ENCODE assay signal across 12 mouse cellular contexts in genomic region chr15:86234517-86235441, GRCm38 (mm10). TPM values are rescaled to one million over a fixed set of nuclear protein-coding genes. Genes with fewer than 3 reads are reported as not detected.
DNase-seq lines count a peak whose midpoint lies in the region; ATAC-seq and TF ChIP-seq lines count a peak whose summit lies in the region.
"Had no signal": no experiment of that assay in that cellular context is flagged by ENCODE, and none has a peak within 500 bp of the region (broad histone marks: within the 10 kb centered on the region; RNA-seq: fewer than 3 reads in every experiment).

No protein-coding gene starts in this region.

- no peak for ATAC-seq in midbrain, postnatal 0 days (ENCODE audit: low FRiP score)
- ATAC-seq in midbrain, embryonic 15.5 days (replicated peaks): no peak
- ATAC-seq in CD4-positive, CD25-positive, alpha-beta regulatory T cell, adult 4 months: no peak
- ATAC-seq: forebrain, embryonic 13.5 days had no signal

- H3K4me2 ChIP-seq in midbrain, postnatal 0 days (ENCODE audit: low read depth, low read length, poor library complexity, severe bottlenecking): no peak overlapping the region
- no peak overlapping the region for H3K4me2 ChIP-seq in midbrain, embryonic 15.5 days
- H3K4me2 ChIP-seq: forebrain, embryonic 13.5 days; neural tube, embryonic 13.5 days had no signal

- no peaks in the 10 kb centered on the region for H3K9me3 ChIP-seq in midbrain, postnatal 0 days (ENCODE audit: low read length)
- H3K9me3 ChIP-seq in midbrain, embryonic 15.5 days: no peaks in the 10 kb centered on the region
- H3K9me3 ChIP-seq: forebrain, embryonic 13.5 days; neural tube, embryonic 13.5 days had no signal

- H3K4me1 ChIP-seq in midbrain, postnatal 0 days (ENCODE audit: insufficient read depth, low read length): no peaks in the 10 kb centered on the region
- peaks cover 11% of the 10 kb centered on the region for H3K4me1 ChIP-seq in midbrain, embryonic 15.5 days
- peaks cover 5% of the 10 kb centered on the region; the same call in 1 of the 2 replicates for H3K4me1 ChIP-seq in kidney, adult 2 months (ENCODE audit: control insufficient read depth, insufficient read depth, low read length)

- intact Hi-C loops in heart, postnatal 10 days (cut with DNase I): no loop called here

- TF ChIP-seq CTCF in midbrain, postnatal 0 days (IDR thresholded peaks at IDR 0.05): no peak
- TF ChIP-seq CTCF in kidney, adult 2 months (conservative IDR thresholded peaks at IDR 0.05; ENCODE audit: insufficient read depth, insufficient read length, low read depth, low read length): no peak

- 86% methylated on average over 22 of the region's 22 CpGs for WGBS in midbrain, postnatal 0 days
- 88% methylated on average over 22 of the region's 22 CpGs for WGBS in midbrain, embryonic 15.5 days
- WGBS in kidney, adult 2 months: 86% methylated on average over 22 of the region's 22 CpGs

- no peak for TF ChIP-seq POLR2A in kidney, adult 2 months (IDR thresholded peaks at IDR 0.05; ENCODE audit: low read depth, low read length)

- no peaks in the 10 kb centered on the region for H3K27me3 ChIP-seq in midbrain, postnatal 0 days (ENCODE audit: insufficient read depth, low read length)
- no peaks in the 10 kb centered on the region for H3K27me3 ChIP-seq in midbrain, embryonic 15.5 days (replicated peaks)
- H3K27me3 ChIP-seq in kidney, adult 2 months (replicated peaks; ENCODE audit: control insufficient read depth, insufficient read depth, low read length): no peaks in the 10 kb centered on the region
- H3K27me3 ChIP-seq: forebrain, embryonic 13.5 days; neural tube, embryonic 13.5 days had no signal

- no peak overlapping the region for H3K27ac ChIP-seq in midbrain, postnatal 0 days (ENCODE audit: low read depth, low read length)
- H3K27ac ChIP-seq in midbrain, embryonic 15.5 days: no peak overlapping the region
- no peak overlapping the region for H3K27ac ChIP-seq in kidney, adult 2 months (ENCODE audit: insufficient read depth, low read depth, low read length)
- H3K27ac ChIP-seq: forebrain, embryonic 13.5 days; neural tube, embryonic 13.5 days had no signal

- no peak overlapping the region for H3K9ac ChIP-seq in midbrain, postnatal 0 days (replicated peaks; ENCODE audit: low read length, poor library complexity, severe bottlenecking)
- no peak overlapping the region for H3K9ac ChIP-seq in midbrain, embryonic 15.5 days
- H3K9ac ChIP-seq: forebrain, embryonic 13.5 days; neural tube, embryonic 13.5 days had no signal

- peak; percentile 75 to 78 for DNase-seq in frontal cortex, adult 2 months (ENCODE audit: extremely low spot score in 1 of 2, low spot score in 1 of 2)
- DNase-seq in frontal cortex, postnatal 14 days (ENCODE audit: low spot score in 2 of 2): no peak
- DNase-seq in midbrain, postnatal 0 days (ENCODE audit: low spot score): peak; percentile 28
- peak; percentile 60 to 65 for DNase-seq in heart, postnatal 10 days
- peak; percentile 60 for DNase-seq in thymus, postnatal 14 days
- DNase-seq in kidney, adult 2 months: no peak
- DNase-seq: B cell, adult 2 months; lung, postnatal 10 days had no signal

- peaks cover 18% of the 10 kb centered on the region; the same call in 1 of the 2 replicates for H3K36me3 ChIP-seq in midbrain, postnatal 0 days (ENCODE audit: insufficient read depth, low read length)
- no peaks in the 10 kb centered on the region for H3K36me3 ChIP-seq in midbrain, embryonic 15.5 days (replicated peaks)
- H3K36me3 ChIP-seq in kidney, adult 2 months (ENCODE audit: control insufficient read depth, insufficient read depth, low read length): no peaks in the 10 kb centered on the region

- no peak overlapping the region for H3K4me3 ChIP-seq in midbrain, postnatal 0 days (ENCODE audit: low read depth, low read length)
- H3K4me3 ChIP-seq in midbrain, embryonic 15.5 days: no peak overlapping the region
- H3K4me3 ChIP-seq in kidney, adult 2 months (ENCODE audit: insufficient read depth, low read depth, low read length): no peak overlapping the region
- H3K4me3 ChIP-seq: forebrain, embryonic 13.5 days; neural tube, embryonic 13.5 days had no signal

RNA-seq across cellular contexts. Expression of gene Tbc1d22a, which starts 20.5 kb away (rescaled TPM):
- 28.3 and 29.4 TPM in 2 replicates for polyA plus RNA-seq in frontal cortex, adult 2 months (2012; rRNA removed)
- 19.7 and 19.8 TPM in 2 replicates for total RNA-seq in midbrain, postnatal 0 days (2014; rRNA removed)
- 13.6 and 13.9 TPM in 2 replicates for polyA plus RNA-seq in midbrain, postnatal 0 days (2015; fragmentation: Nextera tagmentation; extraction: Ambion mirVana)
- polyA plus RNA-seq in midbrain, embryonic 15.5 days (2015; fragmentation: Nextera tagmentation; extraction: Ambion mirVana): 14.3 and 15.1 TPM in 2 replicates
- total RNA-seq in heart, postnatal 10 days (2021): 10 to 100 TPM; 19.0 to 23.1 TPM
- polyA plus RNA-seq in CD4-positive, CD25-positive, alpha-beta regulatory T cell, adult 4 months (2017; shearing (Covaris generic)): 10 to 100 TPM in 1 of 2 experiments, 1 to 10 TPM in 1; 8.4 to 16.2 TPM
- polyA plus RNA-seq in kidney, adult 2 months (2012; rRNA removed): 31.7 and 34.5 TPM in 2 replicates

RNA-seq across cellular contexts. Expression of gene Cerk, which starts 48.8 kb away (rescaled TPM):
- polyA plus RNA-seq in frontal cortex, adult 2 months (2012; rRNA removed): 50.2 TPM in 2 replicates
- total RNA-seq in midbrain, postnatal 0 days (2014; rRNA removed): 35.8 and 37.0 TPM in 2 replicates
- 21.6 and 21.9 TPM in 2 replicates for polyA plus RNA-seq in midbrain, postnatal 0 days (2015; fragmentation: Nextera tagmentation; extraction: Ambion mirVana)
- 25.0 and 25.8 TPM in 2 replicates for polyA plus RNA-seq in midbrain, embryonic 15.5 days (2015; fragmentation: Nextera tagmentation; extraction: Ambion mirVana)
- 10 to 100 TPM; 40.4 to 45.9 TPM for total RNA-seq in heart, postnatal 10 days (2021)
- polyA plus RNA-seq in CD4-positive, CD25-positive, alpha-beta regulatory T cell, adult 4 months (2017; shearing (Covaris generic)): 1 to 10 TPM; 5.1 to 6.1 TPM
- polyA plus RNA-seq in kidney, adult 2 months (2012; rRNA removed): 19.7 and 20.8 TPM in 2 replicates

Comparison
In these comparisons a context has a peak if more than half of its experiments do, and no peak if none do; other contexts are left out.
1. DNase-seq: peak in frontal cortex, adult 2 months (2 of 2), midbrain, postnatal 0 days (single experiment), heart, postnatal 10 days (2 of 2) and thymus, postnatal 14 days (single experiment); none in frontal cortex, postnatal 14 days (0 of 2) and kidney, adult 2 months (single experiment).